Mouse (Mus musculus): ENCODE measurements around the gene Hlx.

Hlx gene

DNA sequence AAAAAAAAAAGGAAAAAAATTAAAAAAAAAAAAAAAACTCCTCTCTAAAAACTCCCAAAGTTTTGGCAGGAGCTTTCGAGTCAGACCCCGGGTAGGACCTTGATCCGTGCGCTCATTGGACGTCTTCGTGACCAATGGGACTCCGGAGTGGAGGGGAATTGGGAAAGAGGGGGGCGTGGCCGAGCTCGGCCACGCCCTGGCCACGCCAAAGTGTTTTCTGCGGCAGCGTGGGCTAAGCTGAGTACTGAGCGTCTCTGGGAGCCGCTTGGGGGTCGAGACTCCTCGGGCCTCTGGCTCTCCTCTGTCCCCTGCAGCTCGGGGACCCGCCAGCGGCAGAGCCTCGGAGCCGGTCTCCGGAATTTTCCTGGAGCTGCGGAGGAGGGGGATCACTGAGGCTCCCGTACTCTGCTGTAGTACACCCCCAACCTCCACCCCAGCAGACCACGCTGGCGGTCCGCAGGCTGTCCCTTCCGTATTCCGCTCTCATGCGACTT lies at the start of gene Hlx:
Gene Hlx (minus strand): TSS at position 64 of the 494 bp plus-strand sequence.
- peak; percentile 56 for DNase-seq (ENCODE audit: low read depth, low spot score)

GRCm38 (mm10) chr1:184782161-184782513 lies 49.7 kb upstream of the Hlx start:
- no peak for DNase-seq (ENCODE audit: low read depth, low spot score)

- no peak for DNase-seq (ENCODE audit: low read depth, low spot score)
These were observed 49.1 kb upstream of the Hlx start for GRCm38 (mm10) chr1:184781286-184782160.

DNA sequence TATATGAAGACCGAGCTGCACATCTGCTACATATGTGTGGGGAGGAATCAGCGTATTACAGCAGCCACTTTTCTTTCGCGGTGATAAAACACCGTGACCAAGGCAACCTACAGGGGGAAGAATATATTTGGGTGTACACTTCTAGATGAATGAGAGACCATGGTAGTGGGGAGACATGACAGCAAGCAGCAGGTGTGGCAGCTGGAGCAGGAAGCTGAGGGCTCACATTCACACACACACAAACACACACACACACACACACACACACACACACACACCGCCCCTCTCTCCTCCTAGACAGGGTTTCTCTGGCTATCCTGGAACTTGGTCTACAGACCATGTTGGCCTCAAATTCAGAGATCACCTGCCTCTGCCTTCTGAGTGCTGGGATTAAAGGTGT lies 45.7 kb upstream of the Hlx start:
- no peak for DNase-seq (ENCODE audit: low read depth, low spot score)

- DNase-seq (ENCODE audit: low read depth, low spot score): no peak
These were observed 44.8 kb upstream of the Hlx start for GRCm38 (mm10) chr1:184777061-184777795.

- no peak for DNase-seq (ENCODE audit: low read depth, low spot score)
These were observed 42.9 kb upstream of the Hlx start for GRCm38 (mm10) chr1:184775289-184775688.

DNA sequence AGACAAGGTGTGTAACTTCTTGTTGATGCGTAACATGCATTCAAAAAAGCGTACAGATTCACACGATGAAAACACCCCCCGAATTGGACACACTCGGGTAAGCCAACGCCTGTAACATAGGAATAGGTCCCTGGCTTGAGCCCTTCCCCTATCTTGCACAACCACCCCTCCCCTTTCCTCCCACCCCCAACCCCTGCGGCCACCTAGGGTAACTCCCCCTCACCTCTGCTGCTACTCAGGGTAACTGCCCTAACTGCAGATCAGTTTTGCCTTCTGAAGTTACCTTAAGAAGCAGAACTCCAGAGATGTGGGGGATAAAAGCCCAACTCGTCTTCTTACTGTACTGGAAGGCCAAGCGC lies 39.5 kb upstream of the Hlx start:
- DNase-seq (ENCODE audit: low read depth, low spot score): no peak

DNA sequence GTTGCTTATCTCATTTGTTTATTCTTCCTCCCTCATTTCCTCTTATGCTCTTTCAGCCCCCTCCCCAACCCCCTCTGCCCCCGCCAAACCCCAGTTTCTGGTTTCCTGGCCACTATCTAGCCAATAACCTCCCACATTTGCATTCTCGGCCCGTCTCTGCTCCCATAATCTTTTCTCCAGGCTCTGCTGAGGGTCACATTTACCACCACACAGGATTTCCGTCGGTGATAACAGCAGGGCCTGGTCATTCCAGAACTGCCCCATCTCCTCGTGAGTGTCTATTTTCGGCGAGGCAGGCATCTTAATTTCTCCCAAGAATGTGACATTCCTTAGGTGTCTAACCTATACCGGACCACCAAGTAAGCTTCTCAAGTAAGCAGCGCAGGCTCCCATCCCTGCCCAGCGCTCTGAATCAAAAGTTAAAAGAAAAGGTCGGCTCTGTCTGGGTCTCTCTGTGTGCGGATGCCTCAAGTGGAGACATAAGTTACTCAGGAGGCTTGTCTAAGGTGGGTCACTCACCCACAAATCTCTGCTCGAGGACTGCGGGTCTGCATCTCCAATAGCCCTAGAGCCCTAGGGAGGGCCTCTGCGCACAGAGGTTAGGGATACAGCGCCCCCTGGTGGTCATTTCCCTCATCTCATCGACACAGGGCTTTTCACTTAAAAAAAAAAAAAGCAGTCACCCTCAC lies 38.9 kb upstream of the Hlx start:
- DNase-seq (ENCODE audit: low read depth, low spot score): no peak

- DNase-seq (ENCODE audit: low read depth, low spot score): no peak
These were observed 31.4 kb upstream of the Hlx start for GRCm38 (mm10) chr1:184763866-184764265.

DNA sequence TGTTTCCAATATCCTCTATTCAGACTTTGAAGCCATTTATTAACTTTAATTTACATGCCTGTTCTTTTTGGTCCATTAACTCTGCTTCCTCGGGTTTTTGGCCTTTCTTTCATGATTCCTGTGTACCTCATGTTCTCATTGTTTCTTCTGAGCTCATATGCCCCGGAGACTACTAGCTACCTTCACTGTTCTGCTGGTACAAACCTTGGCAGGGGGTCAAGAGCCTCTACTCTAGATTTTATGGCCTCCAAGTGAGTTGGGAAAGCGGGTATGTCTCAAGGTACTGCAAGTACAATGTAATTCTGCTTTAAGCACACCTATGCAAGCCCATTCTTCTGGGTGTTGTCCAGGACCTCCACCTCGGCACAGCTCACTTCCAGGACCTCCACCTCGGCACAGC lies 30.5 kb upstream of the Hlx start:
- DNase-seq (ENCODE audit: low read depth, low spot score): no peak

DNA sequence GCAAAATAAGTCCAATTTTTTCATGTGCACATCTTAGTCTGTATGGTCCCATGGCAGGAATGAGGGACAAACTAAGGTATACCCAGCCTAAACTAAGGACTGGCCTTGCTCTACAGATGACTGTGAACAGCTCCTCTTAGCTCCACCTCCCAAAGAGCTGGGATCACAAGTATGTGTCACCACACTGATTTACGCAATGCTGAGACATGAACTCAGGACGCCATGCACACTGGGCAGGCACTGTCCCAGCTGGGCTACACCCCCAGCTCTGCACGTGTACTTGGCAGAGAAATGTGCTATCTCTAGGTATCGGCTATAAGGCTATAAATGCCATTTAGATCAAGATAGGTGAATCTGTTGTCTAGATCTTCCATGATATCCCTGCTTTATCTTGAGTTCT lies 29.6 kb upstream of the Hlx start:
- no peak for DNase-seq (ENCODE audit: low read depth, low spot score)

- DNase-seq (ENCODE audit: low read depth, low spot score): no peak
These were observed 20.3 kb upstream of the Hlx start for GRCm38 (mm10) chr1:184752671-184753070.

DNA sequence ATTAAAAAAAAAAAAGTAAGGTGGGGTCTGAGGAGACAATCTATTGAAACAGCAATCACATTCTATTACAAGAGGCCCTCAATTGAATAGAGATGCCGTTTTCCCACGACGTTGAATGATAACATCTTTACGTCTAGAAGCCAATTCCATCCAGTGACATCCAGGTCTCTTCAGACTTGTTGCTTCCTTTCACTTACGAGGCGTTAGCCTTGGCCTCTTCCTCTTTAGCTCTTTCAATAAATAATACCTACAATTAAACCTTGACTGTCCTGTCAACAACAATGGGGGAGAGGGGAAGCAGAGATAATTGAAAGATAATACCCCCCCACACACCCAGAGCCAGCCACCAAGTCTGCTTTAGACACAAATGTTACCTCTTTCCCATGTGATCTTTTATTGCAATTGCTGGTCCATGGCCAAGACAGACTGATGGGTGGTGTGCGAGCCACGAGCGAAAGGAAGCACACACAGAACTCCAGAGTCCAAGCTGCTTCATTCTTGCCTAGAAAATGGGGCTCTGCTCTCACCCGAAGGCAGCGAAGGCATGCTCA lies 17.8 kb upstream of the Hlx start:
- no peak for DNase-seq (ENCODE audit: low read depth, low spot score)

DNA sequence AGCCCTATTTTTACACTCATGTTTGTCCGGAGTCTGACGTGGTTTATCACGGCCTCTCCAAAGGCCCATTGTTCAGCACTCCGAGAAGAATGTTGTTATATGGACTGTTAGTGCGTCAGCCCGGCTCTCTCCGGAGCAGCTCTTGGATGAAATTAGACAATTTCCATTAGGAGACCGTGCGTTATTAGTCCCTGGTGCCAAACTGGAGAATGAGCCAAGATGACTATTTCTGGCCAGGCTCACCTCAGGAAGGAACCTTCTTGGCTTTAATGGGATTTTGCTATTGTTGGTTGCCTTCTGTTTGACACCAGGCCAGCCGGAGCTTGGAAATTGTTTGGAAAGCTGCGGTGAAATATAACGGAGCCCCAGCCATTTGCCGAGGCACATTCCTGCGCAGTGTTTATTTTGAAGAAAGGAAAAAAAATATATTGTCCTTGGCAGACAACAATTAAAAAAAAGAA lies 16.3 kb upstream of the Hlx start:
- DNase-seq (ENCODE audit: low read depth, low spot score): no peak

- DNase-seq (ENCODE audit: low read depth, low spot score): no peak
These were observed 5.6 kb upstream of the Hlx start for GRCm38 (mm10) chr1:184737876-184738479.

GRCm38 (mm10) chr1:184737228-184737627 lies 4.8 kb upstream of the Hlx start:
- DNase-seq (ENCODE audit: low read depth, low spot score): no peak

- no peak for DNase-seq (ENCODE audit: low read depth, low spot score)
These were observed 3.8 kb upstream of the Hlx start for GRCm38 (mm10) chr1:184736260-184736659.

GRCm38 (mm10) chr1:184734991-184735920 lies 2.8 kb upstream of the Hlx start:
- DNase-seq (ENCODE audit: low read depth, low spot score): no peak

- no peak for DNase-seq (ENCODE audit: low read depth, low spot score)
These were observed 1.8 kb upstream of the Hlx start for GRCm38 (mm10) chr1:184734067-184734830.

Measured in WW6 (cell line).